ENCODE assay signal across 24 mouse cellular contexts in genomic region chrX:42250342-42250741, GRCm38 (mm10).
"Had no signal": no experiment of that assay in that cellular context is flagged by ENCODE, and none has a peak within 500 bp of the region (broad histone marks: within the 10 kb centered on the region; RNA-seq: fewer than 3 reads in every experiment).

No protein-coding gene starts in this region.

- H3K36me3 ChIP-seq: hindbrain, embryonic 12.5 days; intestine, embryonic 15.5 days had no signal

- H3K4me2 ChIP-seq: heart, embryonic 11.5 days; hindbrain, embryonic 12.5 days; hindbrain, embryonic 14.5 days; intestine, embryonic 15.5 days; limb, embryonic 12.5 days; liver, embryonic 11.5 days; liver, embryonic 13.5 days; liver, embryonic 15.5 days had no signal

- H3K4me1 ChIP-seq: hindbrain, embryonic 10.5 days; hindbrain, embryonic 12.5 days; intestine, embryonic 15.5 days; limb, embryonic 10.5 days; limb, embryonic 12.5 days; liver, embryonic 13.5 days; liver, embryonic 15.5 days had no signal

- H3K27ac ChIP-seq: hindbrain, embryonic 10.5 days; hindbrain, embryonic 12.5 days; hindbrain, embryonic 14.5 days; intestine, embryonic 15.5 days; layer of hippocampus, adult 2 months; left cerebral cortex, adult 2 months; limb, embryonic 10.5 days; limb, embryonic 12.5 days; liver, embryonic 13.5 days; liver, embryonic 15.5 days had no signal

- H3K9ac ChIP-seq: hindbrain, embryonic 12.5 days; hindbrain, embryonic 14.5 days; intestine, embryonic 15.5 days; limb, embryonic 12.5 days; liver, embryonic 13.5 days; liver, embryonic 15.5 days had no signal

- H3K27me3 ChIP-seq: hindbrain, embryonic 12.5 days; intestine, embryonic 15.5 days; limb, embryonic 12.5 days; liver, embryonic 13.5 days; liver, embryonic 15.5 days had no signal

- H3K9me3 ChIP-seq: hindbrain, embryonic 10.5 days; hindbrain, embryonic 12.5 days; intestine, embryonic 15.5 days; limb, embryonic 10.5 days; limb, embryonic 12.5 days; liver, embryonic 13.5 days; liver, embryonic 15.5 days had no signal

- ATAC-seq: hindbrain, embryonic 16.5 days; inflammation-experienced regulatory T-cells, adult 6 months; intestine, embryonic 15.5 days; intestine, postnatal 0 days had no signal

- H3K4me3 ChIP-seq: hindbrain, embryonic 10.5 days; hindbrain, embryonic 12.5 days; intestine, embryonic 15.5 days; layer of hippocampus, adult 2 months; left cerebral cortex, adult 2 months; limb, embryonic 10.5 days; limb, embryonic 12.5 days; liver, embryonic 13.5 days; liver, embryonic 15.5 days had no signal

- DNase-seq: gastrocnemius, postnatal 10 days; gastrocnemius, postnatal 25 days; heart, postnatal 4 days; kidney, adult 18-20 months; kidney, adult 8-10 months; kidney, postnatal 10 days; kidney, postnatal 25 days; kidney, postnatal 4 days; liver; liver, embryonic 13.5 days had no signal
